Mouse (Mus musculus): ENCODE data around the gene Nav3.
"Not testable (repeated sequence)": the region's sequence is repeated elsewhere in the genome, so short reads cannot be mapped to it uniquely, and the experiment has no call there.

Nav3 gene

GRCm38 (mm10) chr10:110383506-110384229 lies 72.3 kb downstream of the Nav3 start:
- not testable (repeated sequence) for DNase-seq (ENCODE audit: low spot score in 2 of 2)

- no peak for DNase-seq (ENCODE audit: low spot score in 2 of 2)
Observed at GRCm38 (mm10) chr10:110380792-110381191, 75.2 kb downstream of the Nav3 start.

- no peak for DNase-seq (ENCODE audit: low spot score in 2 of 2)
Observed at GRCm38 (mm10) chr10:110372724-110373455, 83.1 kb downstream of the Nav3 start.

GRCm38 (mm10) chr10:110352148-110352547 lies 103.9 kb downstream of the Nav3 start:
- no peak for DNase-seq (ENCODE audit: low spot score in 2 of 2)

- no peak for DNase-seq (ENCODE audit: low spot score in 2 of 2)
Observed at GRCm38 (mm10) chr10:110330030-110330429, 126.0 kb downstream of the Nav3 start.

- no peak for DNase-seq (ENCODE audit: low spot score in 2 of 2)
Observed at GRCm38 (mm10) chr10:110329629-110330028, 126.4 kb downstream of the Nav3 start.

GRCm38 (mm10) chr10:110322082-110322632 lies 133.8 kb downstream of the Nav3 start:
- no peak for DNase-seq (ENCODE audit: low spot score in 2 of 2)

- no peak for DNase-seq (ENCODE audit: low spot score in 2 of 2)
Observed at GRCm38 (mm10) chr10:110317275-110317674, 138.7 kb downstream of the Nav3 start.

GRCm38 (mm10) chr10:110314525-110314924 lies 141.5 kb downstream of the Nav3 start:
- no peak for DNase-seq (ENCODE audit: low spot score in 2 of 2)

- no peak for DNase-seq (ENCODE audit: low spot score in 2 of 2)
Observed at GRCm38 (mm10) chr10:110313959-110314358, 142.0 kb downstream of the Nav3 start.

- DNase-seq (ENCODE audit: low spot score in 2 of 2) = no peak
Observed at GRCm38 (mm10) chr10:110309511-110309910, 146.5 kb downstream of the Nav3 start.

- no peak for DNase-seq (ENCODE audit: low spot score in 2 of 2)
Observed at GRCm38 (mm10) chr10:110305609-110306008, 150.4 kb downstream of the Nav3 start.

GRCm38 (mm10) chr10:110290016-110290623 lies 165.9 kb downstream of the Nav3 start:
- no peak for DNase-seq (ENCODE audit: low spot score in 2 of 2)

GRCm38 (mm10) chr10:110283879-110284278 lies 172.1 kb downstream of the Nav3 start:
- no peak for DNase-seq (ENCODE audit: low spot score in 2 of 2)

- DNase-seq (ENCODE audit: low spot score in 2 of 2) = no peak
Observed at GRCm38 (mm10) chr10:110272818-110273217, 183.2 kb downstream of the Nav3 start.

- no peak for DNase-seq (ENCODE audit: low spot score in 2 of 2)
Observed at GRCm38 (mm10) chr10:110270561-110270960, 185.4 kb downstream of the Nav3 start.

GRCm38 (mm10) chr10:110242128-110242561 lies 213.9 kb downstream of the Nav3 start:
- no peak for DNase-seq (ENCODE audit: low spot score in 2 of 2)

- DNase-seq (ENCODE audit: low spot score in 2 of 2) = no peak
Observed at GRCm38 (mm10) chr10:110240667-110241066, 215.3 kb downstream of the Nav3 start.

- DNase-seq (ENCODE audit: low spot score in 2 of 2) = no peak
Observed at GRCm38 (mm10) chr10:110233307-110233930, 222.6 kb downstream of the Nav3 start.

GRCm38 (mm10) chr10:110206411-110206810 lies 249.6 kb downstream of the Nav3 start:
- DNase-seq (ENCODE audit: low spot score in 2 of 2) = no peak

- no peak for DNase-seq (ENCODE audit: low spot score in 2 of 2)
Observed at GRCm38 (mm10) chr10:110204121-110204697, 251.8 kb downstream of the Nav3 start.

GRCm38 (mm10) chr10:110192881-110193280 lies 263.1 kb downstream of the Nav3 start:
- DNase-seq (ENCODE audit: low spot score in 2 of 2) = no peak

All from frontal cortex, postnatal 25 days (tissue).